8 mouse cellular contexts compared by ENCODE assay signal in the genomic region with DNA sequence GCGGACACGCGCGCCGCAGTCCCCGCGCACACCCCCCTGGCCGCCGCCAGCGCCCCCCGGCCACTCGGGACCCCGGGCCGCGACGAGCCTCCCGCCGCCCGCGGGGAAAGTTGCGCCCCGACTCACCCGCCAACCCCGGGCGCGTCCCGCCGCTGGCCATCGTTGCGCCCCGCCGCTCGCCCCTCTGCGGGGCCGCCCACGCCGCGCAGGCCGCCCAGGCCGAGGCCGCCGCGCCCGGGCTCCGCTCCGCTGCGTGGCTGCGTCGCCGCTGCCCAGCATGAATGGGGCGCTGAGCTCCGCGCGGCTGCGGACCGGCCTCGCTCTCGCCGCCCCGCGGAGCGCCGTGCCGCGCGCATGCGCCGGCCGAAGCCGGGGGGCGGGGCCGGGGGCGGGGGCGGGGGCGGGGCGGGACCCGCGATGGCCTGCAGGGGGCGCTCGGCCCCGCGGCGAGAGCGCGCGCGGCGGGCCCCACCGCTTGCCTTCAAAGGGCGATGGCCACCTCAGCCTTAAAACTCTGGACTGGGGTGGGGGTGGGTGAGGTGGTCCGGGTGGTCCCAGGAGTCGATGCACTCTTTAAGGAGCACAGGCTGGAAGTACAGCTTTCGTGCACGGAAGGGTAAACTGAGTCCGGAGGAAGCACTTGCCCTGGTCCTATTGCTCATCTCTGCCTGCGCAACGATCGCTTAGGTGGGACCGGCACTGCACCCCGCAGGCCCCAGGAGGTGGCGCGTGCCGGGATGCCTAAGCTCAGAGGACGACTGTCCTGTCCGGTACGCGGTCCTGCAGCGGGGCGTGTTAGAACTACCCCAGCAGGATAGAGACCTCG. TPM values are rescaled to one million over a fixed set of nuclear protein-coding genes. Genes with fewer than 3 reads are reported as not detected.
A peak's percentile ranks its signal among the peaks of the same experiment; 100 is the strongest.
DNase-seq lines count a peak whose midpoint lies in the region; ATAC-seq lines count a peak whose summit lies in the region.

A gene (minus strand): TSS at position 340 of the 826 bp plus-strand sequence.

- peak within 1 kb of the TSS; percentile 84 for H3K4me2 ChIP-seq in limb, embryonic 11.5 days (ENCODE audit: low read depth, severe bottlenecking)
- peak within 1 kb of the TSS; percentile 68 for H3K4me2 ChIP-seq in midbrain, embryonic 12.5 days (replicated peaks)
- peak within 1 kb of the TSS; percentile 95 for H3K4me2 ChIP-seq in stomach, embryonic 14.5 days (replicated peaks; ENCODE audit: low read depth, low read length)

- under 1% methylated on average over 54 of the region's 110 CpGs for WGBS in limb, embryonic 11.5 days
- WGBS in midbrain, embryonic 12.5 days, result under 1% methylated on average over 64 of the region's 110 CpGs
- 1% methylated on average over 89 of the region's 110 CpGs for WGBS in stomach, embryonic 14.5 days

- peak; percentile 57 for ATAC-seq in inflammation-experienced regulatory T-cells, adult 6 months
- ATAC-seq in limb, embryonic 11.5 days (ENCODE audit: insufficient number of reproducible peaks, low FRiP score, low TSS enrichment, low read depth), result peak; percentile 74
- ATAC-seq in midbrain, embryonic 12.5 days (ENCODE audit: low FRiP score, low read depth), result peak; percentile 85
- peak; percentile 73 for ATAC-seq in stomach, embryonic 14.5 days (ENCODE audit: insufficient number of reproducible peaks, insufficient read depth, low FRiP score, low read depth)

- H3K9ac ChIP-seq in limb, embryonic 11.5 days (ENCODE audit: low read length), result peak within 1 kb of the TSS; percentile 96
- peak within 1 kb of the TSS; percentile 99 for H3K9ac ChIP-seq in midbrain, embryonic 12.5 days (replicated peaks)
- peak within 1 kb of the TSS; percentile 97 for H3K9ac ChIP-seq in stomach, embryonic 14.5 days (replicated peaks; ENCODE audit: low read depth, low read length)

- no peaks in the 10 kb centered on the region for H3K27me3 ChIP-seq in limb, embryonic 11.5 days (ENCODE audit: control insufficient read depth, insufficient read depth, low read length)
- H3K27me3 ChIP-seq in midbrain, embryonic 12.5 days, result peaks cover 21% of the 10 kb centered on the region
- no peaks in the 10 kb centered on the region for H3K27me3 ChIP-seq in stomach, embryonic 14.5 days (ENCODE audit: control insufficient read depth, insufficient read depth, low read length)

- DNase-seq in 3T3-L1 (ENCODE audit: low read depth, low spot score), result peak; percentile 45
- DNase-seq in adipocyte (ENCODE audit: low spot score), result peak; percentile 61
- peak; percentile 73 for DNase-seq in embryo, embryonic 10.5 days (ENCODE audit: low spot score)
- DNase-seq in gastrocnemius, postnatal 36 days, result peak in 1 of 2 experiments; percentile 64
- DNase-seq in limb, embryonic 11.5 days (ENCODE audit: low spot score), result peak; percentile 79

- H3K9me3 ChIP-seq in limb, embryonic 11.5 days (ENCODE audit: control insufficient read depth, low read length), result no peaks in the 10 kb centered on the region
- no peaks in the 10 kb centered on the region for H3K9me3 ChIP-seq in midbrain, embryonic 12.5 days
- H3K9me3 ChIP-seq in stomach, embryonic 14.5 days (ENCODE audit: control insufficient read depth, low read depth, low read length), result no peaks in the 10 kb centered on the region; the same call in 1 of the 2 replicates

- intact Hi-C loops in gastrocnemius, postnatal 36 days (cut with DNase I), result loop anchor here (2.0 to 5.0 kb wide), 5 partner anchors 35 to 430 kb away; no protein-coding TSS in a partner anchor

- H3K36me3 ChIP-seq in limb, embryonic 11.5 days (ENCODE audit: control insufficient read depth, insufficient read depth, low read length), result no peaks in the 10 kb centered on the region
- H3K36me3 ChIP-seq in midbrain, embryonic 12.5 days, result peaks cover 2% of the 10 kb centered on the region; the same call in 1 of the 2 replicates
- H3K36me3 ChIP-seq in stomach, embryonic 14.5 days (ENCODE audit: control insufficient read depth, insufficient read depth, low read length), result peaks cover 1% of the 10 kb centered on the region; the same call in 1 of the 2 replicates

- peak within 1 kb of the TSS; percentile 93 for H3K4me3 ChIP-seq in limb, embryonic 11.5 days (ENCODE audit: low read depth, low read length)
- H3K4me3 ChIP-seq in midbrain, embryonic 12.5 days, result peak within 1 kb of the TSS; percentile 99
- peak within 1 kb of the TSS; percentile 94 for H3K4me3 ChIP-seq in stomach, embryonic 14.5 days (ENCODE audit: low read depth, low read length)

- peaks cover 20% of the 10 kb centered on the region for H3K4me1 ChIP-seq in limb, embryonic 11.5 days (ENCODE audit: control insufficient read depth, insufficient read depth, low read length)
- H3K4me1 ChIP-seq in midbrain, embryonic 12.5 days, result peaks cover 50% of the 10 kb centered on the region
- H3K4me1 ChIP-seq in stomach, embryonic 14.5 days (ENCODE audit: control insufficient read depth, insufficient read depth, low read length), result peaks cover 27% of the 10 kb centered on the region

- peak within 1 kb of the TSS; percentile 47 for H3K27ac ChIP-seq in limb, embryonic 11.5 days (replicated peaks; ENCODE audit: low read depth, low read length)
- peak within 1 kb of the TSS; percentile 79 for H3K27ac ChIP-seq in midbrain, embryonic 12.5 days (replicated peaks)
- peak within 1 kb of the TSS; percentile 67 for H3K27ac ChIP-seq in stomach, embryonic 14.5 days (ENCODE audit: low read length)

RNA-seq across cellular contexts. Expression of the gene that starts here (rescaled TPM):
- total RNA-seq in gastrocnemius, postnatal 36 days (2021), result 10 to 100 TPM; 11.1 to 18.1 TPM
- polyA plus RNA-seq in inflammation-experienced regulatory T-cells, adult 6 months (2017; shearing (Covaris generic)), result 1 to 10 TPM in 1 of 3 experiments, under 1 TPM in 2; 0.60 to 2.5 (median 0.86) TPM
- 21.0 and 23.6 TPM in 2 replicates for polyA plus RNA-seq in limb, embryonic 11.5 days (2014; fragmentation: Nextera tagmentation; extraction: Ambion mirVana)
- 56.5 and 67.4 TPM in 2 replicates for polyA plus RNA-seq in midbrain, embryonic 12.5 days (2016; fragmentation: Nextera tagmentation; extraction: Ambion mirVana)
- 17.3 and 23.5 TPM in 2 replicates for polyA plus RNA-seq in stomach, embryonic 14.5 days (2014; fragmentation: Nextera tagmentation; extraction: Ambion mirVana)
